Mouse (Mus musculus): Measurements from ENCODE around the gene Maml3.

DNA sequence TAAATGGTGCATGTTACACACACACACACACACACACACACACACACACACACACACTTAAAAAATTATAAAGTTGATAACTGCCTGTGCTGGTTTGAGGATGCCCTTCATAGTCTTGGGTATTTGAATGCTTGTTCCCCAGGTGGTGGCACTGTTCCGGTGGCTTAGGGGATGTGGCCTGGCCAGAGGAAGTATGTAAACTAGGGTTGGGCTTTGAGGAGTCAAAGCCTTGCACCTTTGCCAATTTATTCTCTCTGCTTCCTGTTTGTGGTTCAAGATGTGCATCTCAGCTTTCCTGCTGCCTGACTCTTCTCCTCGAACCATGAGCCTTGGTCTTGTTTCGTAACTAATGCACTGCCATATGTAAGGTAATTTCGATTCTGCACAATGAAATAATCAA lies 257.6 kb downstream of the Maml3 start:
- TF ChIP-seq CEBPB (IDR thresholded peaks at IDR 0.05; ENCODE audit: low read depth) = no peak
- TF ChIP-seq CTCF (IDR thresholded peaks at IDR 0.05; ENCODE audit: control insufficient read depth, insufficient read depth, insufficient read length) = no peak
- no peak for TF ChIP-seq MAX (IDR thresholded peaks at IDR 0.05)
- TF ChIP-seq FOSL1 (IDR thresholded peaks at IDR 0.05; ENCODE audit: insufficient read depth, low read length, poor library complexity, severe bottlenecking) = no peak
- TF ChIP-seq MYOD1 (IDR thresholded peaks at IDR 0.05; ENCODE audit: control insufficient read depth, insufficient read length, low read depth) = no peak
- no peak for TF ChIP-seq USF1 (IDR thresholded peaks at IDR 0.05; ENCODE audit: low read depth)
- no peak for TF ChIP-seq MYOG (IDR thresholded peaks at IDR 0.05; ENCODE audit: control insufficient read depth, extremely low read depth, insufficient read length)

Data from C2C12 (cell line).